ENCODE assay signal across 13 mouse cellular contexts in the genomic region with DNA sequence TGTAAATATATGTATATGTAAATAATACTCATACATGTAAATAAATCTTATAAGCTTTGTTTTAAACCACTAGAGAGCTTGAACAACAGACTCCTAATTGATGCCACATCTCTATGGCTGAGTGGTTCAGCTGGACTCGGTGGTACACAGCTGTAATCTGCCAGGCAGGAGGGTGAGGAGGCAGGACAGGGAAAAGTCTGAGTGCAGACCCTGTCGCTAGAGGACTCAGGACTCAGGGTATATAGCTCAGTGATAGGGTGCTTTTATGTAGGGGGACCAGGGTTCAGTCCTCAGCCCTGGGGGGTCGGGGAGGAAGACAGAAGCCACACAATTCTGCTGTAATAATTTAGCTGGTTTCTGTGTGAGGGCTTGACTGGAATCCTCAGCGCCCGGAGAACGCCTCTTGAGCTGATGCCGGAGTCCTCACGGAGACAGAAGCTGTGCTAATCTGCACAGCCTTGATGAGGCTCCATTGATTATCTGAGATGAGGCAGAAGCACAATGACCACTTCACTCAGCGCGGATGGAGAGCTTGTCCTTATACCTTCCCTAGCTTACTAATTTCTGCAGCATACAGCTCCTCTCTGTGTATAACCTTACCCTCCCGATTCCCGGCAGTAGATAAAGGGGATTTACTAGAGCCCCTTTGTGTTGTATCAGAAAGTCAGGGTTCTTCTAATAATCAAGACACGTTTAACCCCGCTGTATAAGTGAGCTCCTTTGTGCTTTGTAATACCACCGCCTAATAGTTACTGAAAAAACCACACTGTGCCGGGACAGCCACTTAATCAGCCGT.
DNase-seq lines count a peak whose midpoint lies in the region; ATAC-seq and TF ChIP-seq lines count a peak whose summit lies in the region.
"Had no signal": no experiment of that assay in that cellular context is flagged by ENCODE, and none has a peak within 500 bp of the region (broad histone marks: within the 10 kb centered on the region; RNA-seq: fewer than 3 reads in every experiment).

No protein-coding gene starts in this region.

- H3K4me3 ChIP-seq in heart, embryonic 12.5 days = no peak overlapping the region
- no peak overlapping the region for H3K4me3 ChIP-seq in forebrain, postnatal 0 days (ENCODE audit: low read depth, low read length)
- H3K4me3 ChIP-seq in midbrain, embryonic 10.5 days = peak overlapping the region; percentile 23; the same call in 1 of the 2 replicates
- no peak overlapping the region for H3K4me3 ChIP-seq in neural tube, embryonic 15.5 days (replicated peaks)
- H3K4me3 ChIP-seq in kidney, embryonic 16.5 days (ENCODE audit: low read length) = no peak overlapping the region
- H3K4me3 ChIP-seq: liver, embryonic 13.5 days had no signal

- H3K9ac ChIP-seq in heart, embryonic 12.5 days = no peak overlapping the region
- peak overlapping the region; percentile 43; the same call in 1 of the 2 replicates for H3K9ac ChIP-seq in forebrain, postnatal 0 days
- H3K9ac ChIP-seq in neural tube, embryonic 15.5 days (replicated peaks) = no peak overlapping the region
- H3K9ac ChIP-seq in kidney, embryonic 16.5 days (replicated peaks; ENCODE audit: low read length) = no peak overlapping the region
- H3K9ac ChIP-seq: liver, embryonic 13.5 days had no signal

- no peak for ATAC-seq in heart, embryonic 12.5 days (ENCODE audit: insufficient number of reproducible peaks, low FRiP score)
- peak; percentile 68 for ATAC-seq in forebrain, postnatal 0 days
- peak; percentile 59; the same call in 1 of the 2 replicates for ATAC-seq in neural tube, embryonic 15.5 days (ENCODE audit: low FRiP score)
- ATAC-seq in kidney, embryonic 16.5 days (ENCODE audit: low FRiP score, low TSS enrichment) = no peak

- 63% methylated on average over 17 of the region's 17 CpGs for WGBS in heart, embryonic 12.5 days
- WGBS in forebrain, postnatal 0 days = 9% methylated on average over 17 of the region's 17 CpGs
- 55% methylated on average over 17 of the region's 17 CpGs for WGBS in midbrain, embryonic 10.5 days
- WGBS in neural tube, embryonic 15.5 days = 33% methylated on average over 17 of the region's 17 CpGs
- 83% methylated on average over 17 of the region's 17 CpGs for WGBS in kidney, embryonic 16.5 days

- intact Hi-C loops in heart, postnatal 36 days (cut with DNase I) = no loop called here

- DNase-seq in heart, postnatal 36 days = no peak
- DNase-seq in forebrain, postnatal 0 days = peak; percentile 32
- peak; percentile 20 for DNase-seq in midbrain, embryonic 10.5 days (ENCODE audit: low spot score)
- no peak for DNase-seq in spleen, adult 12 weeks (ENCODE audit: low spot score)
- no peak for DNase-seq in cerebellum, adult 18-20 months
- DNase-seq: adrenal gland, postnatal 25 days; heart, postnatal 10 days; kidney, adult 2 months; liver, embryonic 13.5 days; lung, postnatal 10 days had no signal

- TF ChIP-seq CTCF in forebrain, postnatal 0 days (IDR thresholded peaks at IDR 0.05; ENCODE audit: low read depth) = no peak

- no peak overlapping the region for H3K27ac ChIP-seq in heart, embryonic 12.5 days (ENCODE audit: poor library complexity, severe bottlenecking)
- H3K27ac ChIP-seq in forebrain, postnatal 0 days (ENCODE audit: low read depth, low read length) = no peak overlapping the region
- H3K27ac ChIP-seq in midbrain, embryonic 10.5 days (replicated peaks) = peak overlapping the region; percentile 67
- H3K27ac ChIP-seq in neural tube, embryonic 15.5 days (replicated peaks) = no peak overlapping the region
- H3K27ac ChIP-seq in kidney, embryonic 16.5 days (ENCODE audit: low read length) = no peak overlapping the region
- H3K27ac ChIP-seq: liver, embryonic 13.5 days had no signal

- H3K4me2 ChIP-seq in heart, embryonic 12.5 days = 0 out of 2 replicates have a peak overlapping the region, but pooled peaks have one; percentile 16
- H3K4me2 ChIP-seq in forebrain, postnatal 0 days (ENCODE audit: low read depth) = peak overlapping the region; percentile 28
- peak overlapping the region; percentile 33 for H3K4me2 ChIP-seq in neural tube, embryonic 15.5 days
- no peak overlapping the region for H3K4me2 ChIP-seq in kidney, embryonic 16.5 days (replicated peaks; ENCODE audit: low read depth, low read length)
- H3K4me2 ChIP-seq: liver, embryonic 13.5 days had no signal

- H3K4me1 ChIP-seq in heart, embryonic 12.5 days (replicated peaks) = 0 out of 2 replicates have a peak, but pooled peaks cover 4% of the 10 kb centered on the region
- H3K4me1 ChIP-seq in forebrain, postnatal 0 days (ENCODE audit: insufficient read depth) = no peaks in the 10 kb centered on the region
- peaks cover 14% of the 10 kb centered on the region for H3K4me1 ChIP-seq in midbrain, embryonic 10.5 days
- H3K4me1 ChIP-seq in neural tube, embryonic 15.5 days = peaks cover 5% of the 10 kb centered on the region
- no peaks in the 10 kb centered on the region for H3K4me1 ChIP-seq in kidney, embryonic 16.5 days (ENCODE audit: insufficient read depth, low read length)

- H3K9me3 ChIP-seq in heart, embryonic 12.5 days (replicated peaks) = no peaks in the 10 kb centered on the region
- H3K9me3 ChIP-seq in forebrain, postnatal 0 days (ENCODE audit: low read length) = no peaks in the 10 kb centered on the region
- H3K9me3 ChIP-seq in midbrain, embryonic 10.5 days (replicated peaks) = no peaks in the 10 kb centered on the region
- H3K9me3 ChIP-seq in neural tube, embryonic 15.5 days (replicated peaks) = no peaks in the 10 kb centered on the region
- H3K9me3 ChIP-seq in kidney, embryonic 16.5 days (ENCODE audit: low read length) = no peaks in the 10 kb centered on the region
- H3K9me3 ChIP-seq: liver, embryonic 13.5 days had no signal

- no peaks in the 10 kb centered on the region for H3K27me3 ChIP-seq in heart, embryonic 12.5 days (replicated peaks)
- no peaks in the 10 kb centered on the region for H3K27me3 ChIP-seq in forebrain, postnatal 0 days (ENCODE audit: insufficient read depth, low read length)
- H3K27me3 ChIP-seq in midbrain, embryonic 10.5 days (ENCODE audit: low read depth, poor library complexity, severe bottlenecking) = no peaks in the 10 kb centered on the region
- H3K27me3 ChIP-seq in neural tube, embryonic 15.5 days (replicated peaks) = no peaks in the 10 kb centered on the region
- no peaks in the 10 kb centered on the region for H3K27me3 ChIP-seq in kidney, embryonic 16.5 days (ENCODE audit: insufficient read depth, low read length)
- H3K27me3 ChIP-seq: liver, embryonic 13.5 days had no signal

- no peaks in the 10 kb centered on the region for H3K36me3 ChIP-seq in heart, embryonic 12.5 days
- no peaks in the 10 kb centered on the region for H3K36me3 ChIP-seq in forebrain, postnatal 0 days (ENCODE audit: insufficient read depth)
- H3K36me3 ChIP-seq in midbrain, embryonic 10.5 days = no peaks in the 10 kb centered on the region
- no peaks in the 10 kb centered on the region for H3K36me3 ChIP-seq in neural tube, embryonic 15.5 days
- no peaks in the 10 kb centered on the region for H3K36me3 ChIP-seq in kidney, embryonic 16.5 days (ENCODE audit: insufficient read depth, low read length)

Comparison
In these comparisons a context has a peak if more than half of its experiments do, and no peak if none do; other contexts are left out.
1. ATAC-seq: peak in forebrain, postnatal 0 days (single experiment) and neural tube, embryonic 15.5 days (single experiment); none in heart, embryonic 12.5 days (single experiment) and kidney, embryonic 16.5 days (single experiment).
2. DNase-seq: peak in forebrain, postnatal 0 days (single experiment) and midbrain, embryonic 10.5 days (single experiment); none in heart, postnatal 36 days (0 of 2), spleen, adult 12 weeks (single experiment) and cerebellum, adult 18-20 months (0 of 2).